Mouse (Mus musculus) heart, embryonic 11.5 days (tissue): ENCODE results near the gene Slc25a38. TPM values are rescaled to one million over a fixed set of nuclear protein-coding genes. Genes with fewer than 3 reads are reported as not detected.
"Not testable (repeated sequence)": the region's sequence is repeated elsewhere in the genome, so short reads cannot be mapped to it uniquely, and the experiment has no call there.

ENCODE experiments used
- ATAC-seq: fragments of 200-750 bp; cut with Nextera tagmentation; replicated peaks from 2 replicates; pipeline ENCODE4 v1.8.0; 2017; ENCODE audit warnings: moderate library complexity; ENCODE audit not compliant: insufficient number of reproducible peaks, low FRiP score, low TSS enrichment
- H3K27ac ChIP-seq: fragments of 300-500 bp; sonication (generic); 2 replicates; pipeline ENCODE4 v1.5.1; 2014; ENCODE audit warnings: mild to moderate bottlenecking, low read depth, low read length
- H3K27me3 ChIP-seq: fragments of 300-500 bp; sonication (generic); 2 replicates; pipeline ENCODE4 v1.6.1; 2014; ENCODE audit warnings: mild to moderate bottlenecking, low read length, mixed read lengths; ENCODE audit not compliant: control insufficient read depth, insufficient read depth
- H3K36me3 ChIP-seq: fragments of 300-500 bp; sonication (generic); 2 replicates; pipeline ENCODE4 v1.6.1; 2014; ENCODE audit warnings: mild to moderate bottlenecking, low read length, moderate library complexity, mixed read lengths; ENCODE audit not compliant: control insufficient read depth, insufficient read depth
- H3K4me1 ChIP-seq: fragments of 300-500 bp; sonication (generic); 2 replicates; pipeline ENCODE4 v1.6.1; 2014; ENCODE audit warnings: low read length; ENCODE audit not compliant: control insufficient read depth, insufficient read depth
- H3K4me2 ChIP-seq: fragments of 300-500 bp; sonication (generic); 2 replicates; pipeline ENCODE4 v1.6.1; 2014; ENCODE audit warnings: mild to moderate bottlenecking, moderate library complexity
- H3K4me3 ChIP-seq: fragments of 300-500 bp; sonication (generic); 2 replicates; pipeline ENCODE4 v1.5.1; 2014; ENCODE audit warnings: low read depth, low read length
- H3K9ac ChIP-seq: fragments of 300-500 bp; sonication (generic); 2 replicates; pipeline ENCODE4 v1.6.1; 2014; ENCODE audit warnings: mild to moderate bottlenecking, low read depth, low read length, moderate library complexity
- H3K9me3 ChIP-seq: fragments of 300-500 bp; sonication (generic); replicated peaks from 2 replicates; pipeline ENCODE4 v1.6.1; 2016; ENCODE audit warnings: low read length; ENCODE audit not compliant: control insufficient read depth
- WGBS: fragments of 180-500 bp; shearing (Covaris S2); extraction: QIAGEN DNeasy Blood & Tissue Kit; methylation state at CpG from one replicate; pipeline ENCODE4 v1.1.7; 2014; ENCODE audit not compliant: insufficient replicate concordance; 5-methylcytosine and 5-hydroxymethylcytosine counted together
- polyA plus RNA-seq: library from polyadenylated mRNA; unstranded; fragments of >200 nt; fragmentation: Nextera tagmentation; extraction: Ambion mirVana; gene quantifications from 2 replicates; pipeline ENCODE4 v1.2.1, GENCODE M21; 2014

Slc25a38 gene
- polyA plus RNA-seq, 1 experiment from 2014 or later, result 40.5 TPM

GRCm38 (mm10) chr9:120091086-120091485, 19.1 kb upstream of the Slc25a38 start:
- Histone ChIP-seq H3K9ac (no peak overlapping the region), H3K27ac (no peak overlapping the region), H3K36me3 (no peaks in the 10 kb centered on the region), H3K9me3 (0 out of 2 replicates have a peak, but pooled peaks cover 4% of the 10 kb centered on the region), H3K4me2 (no peak overlapping the region), H3K4me1 (no peaks in the 10 kb centered on the region), H3K4me3 (no peak overlapping the region), H3K27me3 (no peaks in the 10 kb centered on the region)
- ATAC-seq, result no peak
- 74% methylated on average over 10 of the region's 10 CpGs for WGBS

GRCm38 (mm10) chr9:120091696-120092238, 18.4 kb upstream of the Slc25a38 start, which contains the start of gene Ccr8:
Gene Ccr8, plus strand, starts transcription at chr9:120092114.
- Histone ChIP-seq H3K9me3 (0 out of 2 replicates have a peak, but pooled peaks cover 4% of the 10 kb centered on the region), H3K9ac (no peak within 1 kb of the TSS), H3K27ac (no peak within 1 kb of the TSS), H3K27me3 (no peaks in the 10 kb centered on the region), H3K36me3 (no peaks in the 10 kb centered on the region), H3K4me2 (no peak within 1 kb of the TSS), H3K4me3 (no peak within 1 kb of the TSS), H3K4me1 (no peaks in the 10 kb centered on the region)
- 74% methylated on average over 5 of the region's 5 CpGs for WGBS
- no peak for ATAC-seq

- Histone ChIP-seq H3K27me3 (no peaks in the 10 kb centered on the region), H3K4me2 (no peak overlapping the region), H3K9me3 (0 out of 2 replicates have a peak, but pooled peaks cover 4% of the 10 kb centered on the region), H3K4me3 (no peak overlapping the region), H3K4me1 (no peaks in the 10 kb centered on the region), H3K9ac (no peak overlapping the region), H3K36me3 (no peaks in the 10 kb centered on the region), H3K27ac (no peak overlapping the region)
- 80% methylated on average over 13 of the region's 13 CpGs for WGBS
- ATAC-seq, result no peak
These were observed 16.5 kb upstream of the Slc25a38 start for GRCm38 (mm10) chr9:120093701-120094100.

- Histone ChIP-seq H3K4me1 (no peaks in the 10 kb centered on the region), H3K27me3 (no peaks in the 10 kb centered on the region), H3K27ac (no peak overlapping the region), H3K4me3 (no peak overlapping the region), H3K9ac (no peak overlapping the region), H3K36me3 (no peaks in the 10 kb centered on the region), H3K9me3 (no peaks in the 10 kb centered on the region), H3K4me2 (no peak overlapping the region)
- ATAC-seq, result no peak
- 61% methylated on average over 7 of the region's 7 CpGs for WGBS
These were observed 14.3 kb upstream of the Slc25a38 start for GRCm38 (mm10) chr9:120095886-120096285.

- Histone ChIP-seq H3K4me3 (no peak overlapping the region), H3K4me2 (0 out of 2 replicates have a peak overlapping the region, but pooled peaks have one; percentile 1)
- WGBS, result 17% methylated on average over 7 of the region's 7 CpGs
These were observed 11.5 kb upstream of the Slc25a38 start for GRCm38 (mm10) chr9:120098682-120099081.

GRCm38 (mm10) chr9:120099304-120099703, 10.9 kb upstream of the Slc25a38 start:
- ATAC-seq, result no peak
- Histone ChIP-seq H3K9ac (no peak overlapping the region), H3K27me3 (no peaks in the 10 kb centered on the region), H3K4me3 (no peak overlapping the region), H3K4me1 (no peaks in the 10 kb centered on the region), H3K9me3 (no peaks in the 10 kb centered on the region), H3K27ac (no peak overlapping the region), H3K36me3 (no peaks in the 10 kb centered on the region), H3K4me2 (no peak overlapping the region)
- WGBS, result 74% methylated on average over 8 of the region's 8 CpGs

More at GRCm38 (mm10) chr9:120098682-120099081, 11.5 kb upstream of the Slc25a38 start:
- no peak overlapping the region for H3K27ac ChIP-seq
- no peak for ATAC-seq
- H3K9ac ChIP-seq, result no peak overlapping the region
- no peaks in the 10 kb centered on the region for H3K9me3 ChIP-seq
- H3K36me3 ChIP-seq, result no peaks in the 10 kb centered on the region
- H3K4me1 ChIP-seq, result no peaks in the 10 kb centered on the region
- no peaks in the 10 kb centered on the region for H3K27me3 ChIP-seq

GRCm38 (mm10) chr9:120101165-120101564, 9.0 kb upstream of the Slc25a38 start:
- Histone ChIP-seq H3K36me3 (no peaks in the 10 kb centered on the region), H3K9ac (no peak overlapping the region), H3K9me3 (no peaks in the 10 kb centered on the region), H3K4me3 (no peak overlapping the region), H3K27ac (no peak overlapping the region), H3K4me2 (no peak overlapping the region), H3K4me1 (no peaks in the 10 kb centered on the region), H3K27me3 (no peaks in the 10 kb centered on the region)
- WGBS, result 88% methylated on average over 2 of the region's 2 CpGs
- ATAC-seq, result no peak

- H3K36me3 ChIP-seq, H3K4me2 ChIP-seq, H3K9me3 ChIP-seq, H3K4me3 ChIP-seq, ATAC-seq, H3K27ac ChIP-seq, H3K4me1 ChIP-seq, H3K27me3 ChIP-seq, H3K9ac ChIP-seq: not testable (repeated sequence)
- WGBS, result 89% methylated on average over 12 of the region's 12 CpGs
These were observed 1.2 kb upstream of the Slc25a38 start for GRCm38 (mm10) chr9:120108953-120109352.
